Mouse (Mus musculus) bone marrow macrophage, adult 2 months (primary cell): ENCODE measurements around the gene Tspan12. TPM values are rescaled to one million over a fixed set of nuclear protein-coding genes. Genes with fewer than 3 reads are reported as not detected.
A peak's percentile ranks its signal among the peaks of the same experiment; 100 is the strongest.
"Not testable (repeated sequence)": the region's sequence is repeated elsewhere in the genome, so short reads cannot be mapped to it uniquely, and the experiment has no call there.

Source experiments
- H3K27ac ChIP-seq: 2 replicates; pipeline ENCODE4 v1.5.1; 2012; ENCODE audit warnings: low read depth, low read length; ENCODE audit not compliant: insufficient read depth
- H3K4me1 ChIP-seq: 2 replicates; pipeline ENCODE4 v1.6.1; 2012; ENCODE audit warnings: low read length; ENCODE audit not compliant: control insufficient read depth, insufficient read depth
- H3K4me3 ChIP-seq: 2 replicates; pipeline ENCODE4 v1.5.1; 2012; ENCODE audit warnings: mild to moderate bottlenecking, low read length, moderate library complexity; ENCODE audit not compliant: insufficient read depth
- CTCF ChIP-seq: IDR thresholded peaks from 2 replicates; pipeline ENCODE4 v1.5.1; 2012; ENCODE audit warnings: low read depth, mild to moderate bottlenecking, low read length, moderate library complexity
- POLR2A ChIP-seq: IDR thresholded peaks from 2 replicates; pipeline ENCODE4 v1.6.1; 2012; ENCODE audit warnings: mild to moderate bottlenecking, low read depth, low read length, borderline replicate concordance
- polyA plus RNA-seq: library from polyadenylated mRNA; stranded (reverse); fragments of >200 nt; gene quantifications from 2 replicates; pipeline ENCODE4 v1.2.4, GENCODE M21; 2012; ENCODE audit not compliant: missing spikeins, insufficient read depth, insufficient read length

The Tspan12 gene
- polyA plus RNA-seq, 1 experiment: not detected

GRCm38 (mm10) chr6:21798581-21798980, 53.7 kb downstream of the Tspan12 start:
- H3K27ac ChIP-seq: no peak overlapping the region
- no peak for TF ChIP-seq CTCF
- TF ChIP-seq POLR2A: no peak
- no peaks in the 10 kb centered on the region for H3K4me1 ChIP-seq
- no peak overlapping the region for H3K4me3 ChIP-seq

DNA sequence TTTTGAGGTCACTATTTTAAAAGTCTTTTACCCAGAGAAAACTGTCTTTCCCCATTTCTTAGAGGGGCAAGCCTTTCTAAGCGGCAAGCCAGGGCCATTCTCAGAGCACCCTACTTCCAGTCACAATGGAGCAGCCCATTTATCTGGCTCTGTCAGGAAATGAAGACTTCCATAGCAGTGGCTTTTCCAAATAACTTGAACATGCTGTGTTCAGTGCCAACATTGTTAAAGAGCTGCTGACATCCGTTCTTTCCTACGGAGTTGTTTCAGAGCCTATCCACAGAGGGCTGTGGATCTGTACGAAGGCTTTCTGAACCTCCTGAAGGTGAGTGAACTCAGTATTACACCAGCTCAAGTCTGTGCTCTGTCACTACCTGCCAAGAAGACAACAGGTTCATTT, 55.2 kb downstream of the Tspan12 start:
- Histone ChIP-seq H3K27ac (no peak overlapping the region), H3K4me3 (no peak overlapping the region), H3K4me1 (no peaks in the 10 kb centered on the region)
- TF ChIP-seq CTCF: no peak
- no peak for TF ChIP-seq POLR2A

GRCm38 (mm10) chr6:21796413-21796812, 55.9 kb downstream of the Tspan12 start:
- Histone ChIP-seq H3K27ac (no peak overlapping the region), H3K4me3 (no peak overlapping the region), H3K4me1 (no peaks in the 10 kb centered on the region)
- no peak for TF ChIP-seq CTCF

DNA sequence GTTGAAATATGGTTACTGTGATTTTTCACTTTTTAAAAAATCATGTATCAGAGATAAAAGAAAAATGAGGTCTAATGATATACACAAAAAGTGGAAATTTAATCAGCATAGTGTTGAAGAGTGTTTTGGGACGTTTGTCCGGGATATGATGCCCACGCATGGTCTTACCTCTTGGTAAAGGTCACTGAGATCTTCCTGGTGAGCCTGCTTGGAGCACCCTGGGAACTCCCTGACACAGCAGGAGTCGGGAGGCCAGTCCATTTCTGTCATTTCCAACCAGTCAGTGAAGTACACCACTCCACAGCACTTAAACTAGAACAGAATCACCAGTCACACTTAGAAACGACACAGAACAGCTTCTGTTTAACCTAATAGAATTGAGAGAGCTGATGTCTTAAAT, 56.9 kb downstream of the Tspan12 start:
- no peak overlapping the region for H3K27ac ChIP-seq
- no peak overlapping the region for H3K4me3 ChIP-seq
- TF ChIP-seq CTCF (no peak), POLR2A (no peak)
- H3K4me1 ChIP-seq: no peaks in the 10 kb centered on the region

DNA sequence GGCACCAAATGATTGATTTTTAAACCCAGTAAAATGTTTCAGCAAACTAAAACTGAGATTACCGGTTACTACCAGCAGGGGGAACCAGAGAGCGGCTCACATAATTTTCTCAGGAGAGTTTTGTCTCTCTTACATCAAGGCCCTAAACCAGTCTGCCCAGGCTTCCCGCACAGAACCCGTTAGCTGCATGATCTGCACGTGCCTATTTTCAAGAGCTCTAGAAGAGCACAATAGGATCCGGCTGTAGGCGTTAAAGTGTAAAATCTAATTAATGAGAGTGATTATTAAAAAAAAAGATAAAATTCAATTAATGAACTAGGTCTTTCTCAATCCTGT, 57.3 kb downstream of the Tspan12 start:
- TF ChIP-seq POLR2A: no peak
- TF ChIP-seq CTCF: peak; percentile 48; the same call in 1 of the 2 replicates

GRCm38 (mm10) chr6:21794337-21795071, 57.8 kb downstream of the Tspan12 start:
- no peak for TF ChIP-seq POLR2A
- no peak for TF ChIP-seq CTCF
- H3K4me1 ChIP-seq: no peaks in the 10 kb centered on the region
- H3K27ac ChIP-seq: no peak overlapping the region
- H3K4me3 ChIP-seq: no peak overlapping the region

More for the DNA sequence above, 57.3 kb downstream of the Tspan12 start:
- Histone ChIP-seq H3K4me3 (no peak overlapping the region), H3K27ac (no peak overlapping the region), H3K4me1 (no peaks in the 10 kb centered on the region)

DNA sequence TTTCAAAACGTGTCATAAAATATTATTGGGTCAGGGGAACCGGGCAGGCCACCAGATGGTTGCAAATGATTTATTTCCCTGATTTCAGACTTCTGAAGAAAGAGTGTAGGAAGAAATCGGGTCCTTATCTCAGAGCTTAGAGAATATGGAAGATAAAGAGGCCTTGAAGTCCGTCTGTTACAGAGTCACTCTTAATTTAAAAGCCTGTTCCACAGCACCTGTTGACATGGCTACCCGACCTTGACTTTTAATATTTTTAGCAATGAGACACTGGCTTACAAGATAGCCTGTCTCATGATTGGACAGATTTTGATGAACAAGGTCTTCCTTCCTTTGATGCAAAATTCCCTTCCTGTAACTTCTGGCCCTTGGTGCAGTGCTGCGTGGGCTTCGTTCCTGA, 61.0 kb downstream of the Tspan12 start:
- TF ChIP-seq CTCF (no peak), POLR2A (no peak)
- no peaks in the 10 kb centered on the region for H3K4me1 ChIP-seq
- H3K27ac ChIP-seq: no peak overlapping the region
- H3K4me3 ChIP-seq: no peak overlapping the region

DNA sequence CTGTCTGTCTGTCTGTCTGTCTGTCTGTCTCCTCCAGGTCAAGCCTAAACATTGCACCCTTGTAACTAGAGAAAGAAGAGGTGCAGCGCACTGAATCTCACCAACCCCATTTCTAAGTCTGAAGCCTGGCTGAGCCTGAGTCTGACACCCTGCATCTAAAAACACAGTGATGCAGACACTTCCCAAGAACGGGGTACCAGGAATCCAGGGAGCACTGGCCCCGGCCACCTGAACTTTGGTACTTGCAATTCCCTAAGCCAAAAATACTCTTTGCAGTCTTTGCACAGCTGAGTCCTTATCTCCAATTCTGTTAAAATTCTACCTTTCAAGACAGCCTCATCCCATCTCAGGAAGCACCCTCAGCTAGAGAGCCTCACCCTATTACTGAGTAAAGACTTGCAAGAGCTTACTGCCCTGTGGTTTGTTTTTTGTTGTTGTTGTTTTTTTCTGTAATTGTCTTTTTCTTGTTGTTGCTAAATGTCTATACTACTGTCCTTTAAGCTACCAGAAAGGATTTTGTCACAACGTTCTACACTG, 61.7 kb downstream of the Tspan12 start:
- Histone ChIP-seq H3K27ac (no peak overlapping the region), H3K4me1 (no peaks in the 10 kb centered on the region), H3K4me3 (no peak overlapping the region)
- no peak for TF ChIP-seq POLR2A
- no peak for TF ChIP-seq CTCF

- H3K4me3 ChIP-seq: no peak overlapping the region
- no peak overlapping the region for H3K27ac ChIP-seq
- TF ChIP-seq POLR2A: no peak
- no peak for TF ChIP-seq CTCF
- H3K4me1 ChIP-seq: no peaks in the 10 kb centered on the region
Observed at GRCm38 (mm10) chr6:21790036-21790435, 62.3 kb downstream of the Tspan12 start.

- not testable (repeated sequence) for H3K4me1 ChIP-seq, H3K4me3 ChIP-seq, H3K27ac ChIP-seq
Observed at GRCm38 (mm10) chr6:21789582-21789981, 62.7 kb downstream of the Tspan12 start.

DNA sequence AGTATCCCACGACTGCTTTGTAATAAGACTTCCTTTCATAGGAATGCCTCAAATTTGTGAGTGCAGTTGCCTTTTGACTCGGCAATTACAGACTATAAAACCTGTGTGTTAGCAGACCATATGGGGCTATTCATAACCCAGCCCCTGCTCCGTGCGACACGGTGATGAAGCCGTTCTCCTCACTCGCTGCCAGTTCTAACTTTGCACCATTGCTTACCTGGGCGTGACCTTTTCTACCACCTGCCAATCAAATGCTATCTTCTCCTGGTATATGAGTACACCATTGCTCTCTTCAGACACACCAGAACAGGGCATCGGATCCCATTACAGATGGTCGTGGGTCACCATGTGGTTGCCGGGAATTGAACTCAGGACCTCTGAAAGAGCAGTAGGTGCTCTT, 64.6 kb downstream of the Tspan12 start:
- no peak overlapping the region for H3K4me3 ChIP-seq
- TF ChIP-seq CTCF: no peak
- TF ChIP-seq POLR2A: no peak
- no peaks in the 10 kb centered on the region for H3K4me1 ChIP-seq
- no peak overlapping the region for H3K27ac ChIP-seq
